Mouse (Mus musculus) layer of hippocampus, postnatal 25 days (tissue): Measurements from ENCODE around the gene Timm10b. TPM values are rescaled to one million over a fixed set of nuclear protein-coding genes. Genes with fewer than 3 reads are reported as not detected.

Experiments used
- DNase-seq, 2 experiments: peaks; one replicate each; pipeline ENCODE4 v3.0.0; 2022; ENCODE audit warnings: mixed read lengths in 2 of 2, low spot score in 1 of 2; ENCODE audit errors: extremely low spot score in 1 of 2
- total RNA-seq, 2 experiments: library from RNA; stranded (reverse); gene quantifications; 2 replicates each; pipeline ENCODE4 v1.2.3; 2021

Timm10b gene
- total RNA-seq, 2 experiments from 2014 or later = 71.3 to 86.2 TPM

- peak; percentile 88 for DNase-seq
These were observed 507 bp downstream of the Timm10b start, which contains the start of the genes Arfip2 and Gm45799 for GRCm38 (mm10) chr7:105640233-105640893. Gene Arfip2, minus strand, starts transcription at chr7:105640416. Gene Gm45799, plus strand, starts transcription at chr7:105640552.

- no peak for DNase-seq
These were observed 1.0 kb downstream of the Timm10b start for GRCm38 (mm10) chr7:105640894-105641255.

- no peak for DNase-seq
These were observed 2.1 kb downstream of the Timm10b start for GRCm38 (mm10) chr7:105641936-105642335.

GRCm38 (mm10) chr7:105650639-105651435 is 11.0 kb downstream of the Timm10b start, which contains the start of gene Dnhd1:
Gene Dnhd1, plus strand, starts transcription at chr7:105650827.
- peak; percentile 25 to 48 for DNase-seq

- no peak for DNase-seq
These were observed 45.8 kb downstream of the Timm10b start for GRCm38 (mm10) chr7:105685541-105686197.

GRCm38 (mm10) chr7:105690875-105691274 is 51.0 kb downstream of the Timm10b start:
- DNase-seq = no peak

Other genes with a start within 250 kb of the Timm10b start
- gene Fam160a2, start 240.0 kb upstream of the Timm10b start, total RNA-seq = 10 to 100 TPM; 52.9 to 66.4 TPM
- under 1 TPM; 0.52 to 0.66 TPM for gene Cnga4, start 235.5 kb upstream of the Timm10b start, total RNA-seq
- 1 to 10 TPM; 6.3 to 9.6 TPM for gene Cckbr, start 214.3 kb upstream of the Timm10b start, total RNA-seq
- 10 to 100 TPM; 14.2 to 14.9 TPM for gene Cavin3, start 157.8 kb upstream of the Timm10b start, total RNA-seq
- 10 to 100 TPM; 89.3 to 93.6 TPM for gene Smpd1, start 85.7 kb upstream of the Timm10b start, total RNA-seq
- gene Apbb1, start 58.4 kb upstream of the Timm10b start, total RNA-seq = 100 to 1,000 TPM; 371 to 404 TPM
- not detected for gene Hpx, start 39.9 kb upstream of the Timm10b start, total RNA-seq
- 100 to 1,000 TPM; 124 to 145 TPM for gene Trim3, start 6.5 kb upstream of the Timm10b start, total RNA-seq
- 100 to 1,000 TPM in 1 of 2 experiments, 10 to 100 TPM in 1; 94.0 to 102 TPM for gene Arfip2, start 360 bp downstream of the Timm10b start, total RNA-seq
- 1 to 10 TPM; 8.8 to 9.6 TPM for gene Gm45799, start 496 bp downstream of the Timm10b start, total RNA-seq
- gene Dnhd1, start 10.8 kb downstream of the Timm10b start, total RNA-seq = 1 to 10 TPM; 4.6 to 5.4 TPM
- 10 to 100 TPM; 79.7 to 88.1 TPM for gene Ilk, start 96.5 kb downstream of the Timm10b start, total RNA-seq
- 10 to 100 TPM in 1 of 2 experiments, 1 to 10 TPM in 1; 9.2 to 10.7 TPM for gene Rrp8, start 97.3 kb downstream of the Timm10b start, total RNA-seq
- gene Taf10, start 104.3 kb downstream of the Timm10b start, total RNA-seq = 100 to 1,000 TPM; 122 to 128 TPM
- gene Tpp1, start 112.2 kb downstream of the Timm10b start, total RNA-seq = 10 to 100 TPM; 61.4 to 61.8 TPM
- 10 to 100 TPM; 15.9 to 18.3 TPM for gene Dchs1, start 147.6 kb downstream of the Timm10b start, total RNA-seq
- gene Mrpl17, start 171.0 kb downstream of the Timm10b start, total RNA-seq = 100 to 1,000 TPM in 1 of 2 experiments, 10 to 100 TPM in 1; 95.6 to 113 TPM